Mouse (Mus musculus): ENCODE results near the gene Lyrm9.

The Lyrm9 gene

DNA sequence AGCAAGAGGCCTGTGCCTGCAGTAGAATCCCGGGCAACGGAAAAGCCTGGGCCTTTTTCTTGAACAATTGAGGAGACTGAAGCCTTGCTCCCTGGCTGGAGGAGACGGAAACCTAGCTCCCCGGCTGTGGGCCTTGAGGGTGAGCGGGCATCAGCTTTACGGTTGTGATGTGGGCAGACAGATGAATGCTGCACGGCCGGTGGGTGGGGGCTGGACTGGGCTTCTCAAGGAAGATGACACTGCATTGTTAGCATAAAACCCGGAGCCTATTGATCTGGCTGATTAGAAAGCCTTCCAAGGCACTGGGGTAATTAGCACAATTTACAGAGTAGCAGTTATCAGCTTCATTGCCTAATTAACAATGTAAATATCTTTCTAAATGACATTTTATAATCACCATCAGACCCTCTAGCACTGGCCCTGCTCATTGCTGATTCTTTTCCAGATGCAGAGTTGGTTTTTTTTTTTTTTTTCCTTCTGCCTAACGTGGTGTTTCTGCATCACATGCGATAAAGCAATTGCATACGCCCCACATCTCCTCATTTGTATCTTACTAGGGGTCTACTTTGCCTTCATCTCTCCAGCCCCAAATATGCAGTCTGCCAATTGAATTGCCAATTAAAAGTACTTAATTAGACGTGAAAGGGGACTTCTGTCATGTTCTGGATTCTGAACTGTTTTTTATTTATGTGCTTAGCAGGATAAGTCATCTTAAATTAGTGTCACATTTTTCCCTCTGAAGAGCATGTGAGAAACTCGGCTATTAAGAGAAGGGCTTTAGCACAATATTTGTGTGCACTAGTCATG, 10.2 kb upstream of the Lyrm9 start:
- DNase-seq (ENCODE audit: low spot score in 2 of 2), result no peak

DNA sequence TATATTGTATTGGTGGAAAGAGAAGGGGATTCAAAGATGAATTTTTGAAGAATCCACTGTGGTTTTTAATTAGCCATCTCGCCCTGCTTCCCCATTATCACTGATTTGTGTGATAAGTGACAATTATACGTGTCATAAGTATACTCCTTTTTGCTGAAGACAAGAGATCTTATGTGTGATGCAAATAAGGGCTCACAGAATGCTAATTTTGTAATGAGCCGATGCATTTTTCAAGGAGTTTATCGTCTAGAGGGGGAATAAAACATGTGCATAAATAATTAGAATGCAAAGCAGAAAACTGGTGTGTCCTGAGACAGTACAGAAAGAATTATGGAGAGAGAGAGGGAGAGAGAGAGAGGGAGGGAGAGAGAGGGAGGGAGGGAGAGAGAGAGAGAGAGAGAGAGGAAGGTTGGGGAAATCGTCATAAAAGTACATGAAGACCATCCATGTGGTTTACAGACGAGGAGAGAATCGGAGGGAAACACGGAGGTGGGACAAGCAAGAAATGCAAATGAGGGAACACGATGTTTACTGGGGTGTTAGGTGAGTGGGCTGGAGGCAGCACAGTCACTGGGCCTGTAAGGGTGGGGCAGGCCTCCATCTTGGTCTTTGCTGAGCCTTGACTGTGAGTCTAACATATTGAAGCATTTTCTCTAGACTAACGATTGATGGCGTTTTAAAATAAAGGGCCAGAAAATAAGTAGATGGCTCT, 8.9 kb upstream of the Lyrm9 start:
- DNase-seq (ENCODE audit: low spot score in 2 of 2), result no peak

DNA sequence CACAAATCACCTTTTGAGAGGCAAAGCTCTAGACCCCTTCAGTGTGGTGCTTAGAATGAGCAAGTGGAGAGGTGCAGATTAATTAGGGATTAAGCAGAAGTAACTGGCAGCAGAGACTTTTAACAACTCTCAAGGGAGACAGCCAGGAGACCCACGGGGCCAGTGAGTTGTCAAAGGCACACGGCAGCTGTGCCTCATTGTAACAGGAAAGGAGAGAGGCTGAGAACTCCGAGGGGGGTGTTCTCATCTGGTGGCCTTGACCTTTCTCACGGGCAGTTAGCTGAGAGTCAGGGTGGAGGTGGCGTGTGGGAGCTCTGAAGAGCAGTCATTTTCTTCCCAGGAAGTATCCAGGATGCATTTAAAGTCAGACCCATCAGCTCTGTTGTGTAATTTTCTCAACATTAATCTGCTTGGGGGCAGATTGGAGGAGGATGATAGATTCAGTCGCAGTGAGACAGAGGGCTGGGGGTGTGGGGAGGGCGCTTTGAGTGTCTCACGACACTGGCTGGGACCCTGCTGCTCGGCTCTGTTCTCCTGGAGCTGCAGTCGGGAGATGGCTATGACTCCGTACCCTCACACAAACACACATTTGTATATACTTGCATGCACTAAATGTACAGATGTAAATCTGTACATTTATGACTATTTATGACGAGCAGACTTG, 5.9 kb upstream of the Lyrm9 start:
- DNase-seq (ENCODE audit: low spot score in 2 of 2), result no peak

DNA sequence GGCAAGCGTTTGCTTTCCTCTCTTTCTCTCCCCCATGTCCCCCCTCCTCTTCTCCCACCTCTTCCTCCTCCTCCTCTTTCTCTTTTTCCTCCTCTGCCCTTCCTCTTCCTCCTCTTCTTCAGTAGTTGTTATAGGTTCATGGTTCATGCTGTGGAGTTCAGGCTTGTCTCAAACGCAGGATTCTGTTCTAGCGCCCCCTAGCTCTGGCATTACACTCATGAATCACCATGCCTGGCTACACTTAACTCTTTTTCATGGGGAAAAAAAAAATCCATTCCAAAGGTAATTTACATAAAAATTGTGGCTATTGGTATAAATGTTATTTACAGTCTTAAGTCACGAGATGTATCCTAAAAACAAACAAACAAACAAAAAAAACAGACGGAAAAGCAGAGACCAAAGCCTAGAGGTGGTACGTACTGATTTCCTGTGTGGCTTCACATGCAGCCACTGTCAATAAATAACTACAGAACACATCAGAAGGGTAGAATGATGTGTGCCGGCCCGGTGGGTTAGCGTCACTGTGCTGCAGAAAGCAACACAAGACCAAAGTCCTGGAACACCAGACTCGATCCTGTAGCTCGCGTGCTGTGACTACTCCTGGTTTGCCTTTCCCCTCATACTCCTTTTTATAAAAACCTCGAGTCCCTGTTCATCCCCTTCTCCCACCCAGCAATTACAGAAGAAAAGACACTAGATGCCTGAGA, 3.4 kb upstream of the Lyrm9 start:
- DNase-seq (ENCODE audit: low spot score in 2 of 2), result peak; percentile 51 to 62

DNA sequence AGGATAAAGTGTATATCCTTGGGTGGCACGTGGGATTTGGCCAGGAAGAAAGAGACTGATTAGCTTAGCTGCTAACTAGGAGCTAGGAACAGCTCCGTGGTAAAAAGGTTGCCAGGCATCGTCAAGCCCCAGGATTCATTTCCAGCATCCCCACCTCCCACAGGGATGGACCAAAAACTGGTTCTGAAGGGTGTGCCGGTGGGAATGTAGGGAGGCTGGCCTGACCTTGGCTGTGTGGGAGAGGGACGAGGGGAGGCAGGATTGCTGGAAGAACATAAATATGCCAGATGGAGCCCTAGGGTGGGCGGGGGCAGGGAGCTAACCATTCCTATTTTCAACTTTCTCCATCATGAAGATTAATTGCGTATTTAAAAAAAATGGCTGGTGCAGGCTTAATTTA, 1.2 kb downstream of the Lyrm9 start:
- no peak for DNase-seq (ENCODE audit: low spot score in 2 of 2)

DNA sequence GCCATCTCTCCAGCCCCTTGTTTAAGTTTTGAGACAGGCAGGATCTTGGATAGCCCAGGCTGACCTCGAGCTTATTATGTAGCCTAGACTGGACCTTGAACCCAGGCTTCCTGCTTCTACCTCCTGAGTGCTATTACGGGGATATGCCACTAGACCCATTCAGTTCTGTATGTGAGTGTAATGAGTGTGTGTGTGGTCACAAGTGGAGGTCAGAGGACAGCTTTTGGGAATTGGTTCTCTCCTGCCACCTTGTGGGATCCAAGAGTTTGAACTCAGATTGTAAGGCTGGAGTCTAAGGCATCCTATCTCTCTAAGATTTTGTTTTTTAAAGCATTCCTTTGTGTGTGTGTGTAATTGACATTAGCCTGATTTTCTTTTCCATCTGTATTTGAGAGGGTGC, 2.0 kb downstream of the Lyrm9 start:
- no peak for DNase-seq (ENCODE audit: low spot score in 2 of 2)

DNA sequence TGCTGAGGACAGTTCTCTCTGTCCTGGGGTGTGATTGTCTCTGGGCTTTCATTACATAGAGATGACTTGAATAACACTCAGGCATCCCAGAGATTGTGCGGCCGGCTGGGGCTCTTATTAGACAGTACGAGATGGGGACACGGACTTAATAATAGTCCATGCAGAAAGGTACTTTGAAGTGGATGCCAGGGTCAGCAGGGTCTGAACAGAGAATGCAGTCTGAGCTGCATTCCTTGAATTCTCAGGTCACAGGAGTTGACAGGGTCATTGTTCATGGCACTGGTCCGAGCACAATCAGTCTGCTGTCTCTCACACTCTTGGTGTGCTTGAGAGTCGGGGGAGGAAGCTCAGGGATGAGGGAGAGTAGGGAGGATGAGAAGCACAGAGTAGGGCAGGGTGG, 3.0 kb downstream of the Lyrm9 start:
- no peak for DNase-seq (ENCODE audit: low spot score in 2 of 2)

DNA sequence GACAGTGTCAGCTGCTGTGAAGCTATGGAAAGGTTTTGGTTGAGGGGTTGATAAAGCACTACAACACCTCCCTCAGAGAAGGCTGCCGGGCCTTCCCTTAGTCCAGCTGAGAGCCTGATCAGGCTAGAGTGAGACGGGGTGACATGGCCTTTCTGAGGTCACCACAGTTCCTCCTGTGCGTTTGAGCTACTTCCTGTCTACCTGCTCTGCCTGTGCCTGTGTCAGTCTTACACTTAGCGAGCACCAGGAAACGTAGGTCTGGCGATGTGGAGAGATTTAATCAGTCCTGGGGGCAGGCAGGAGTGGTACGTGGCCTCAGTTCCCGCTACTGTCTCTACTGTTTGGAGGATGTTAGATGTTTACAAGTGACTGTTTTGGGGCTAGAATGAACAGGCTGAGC, 3.8 kb downstream of the Lyrm9 start:
- peak; percentile 58 to 62 for DNase-seq (ENCODE audit: low spot score in 2 of 2)

DNA sequence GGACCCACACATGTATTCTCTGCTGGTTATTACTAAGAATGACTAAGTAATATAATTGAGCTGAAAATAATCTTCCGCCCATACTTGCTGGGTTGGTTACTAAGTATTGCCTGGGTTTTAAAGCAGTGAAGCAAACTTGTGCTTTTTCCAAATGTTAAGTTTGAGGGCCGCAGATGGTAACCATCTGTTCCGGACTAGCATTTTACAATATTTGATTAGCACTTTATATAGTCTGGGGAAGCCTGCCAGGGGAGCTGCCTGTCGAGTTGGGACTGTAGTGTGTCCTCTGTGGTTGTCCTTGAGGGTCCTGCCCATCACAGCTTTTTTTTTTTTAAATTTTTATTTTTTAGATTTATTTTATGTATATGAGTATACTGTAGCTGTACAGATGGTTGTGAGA, 5.3 kb downstream of the Lyrm9 start:
- DNase-seq (ENCODE audit: low spot score in 2 of 2), result no peak

DNA sequence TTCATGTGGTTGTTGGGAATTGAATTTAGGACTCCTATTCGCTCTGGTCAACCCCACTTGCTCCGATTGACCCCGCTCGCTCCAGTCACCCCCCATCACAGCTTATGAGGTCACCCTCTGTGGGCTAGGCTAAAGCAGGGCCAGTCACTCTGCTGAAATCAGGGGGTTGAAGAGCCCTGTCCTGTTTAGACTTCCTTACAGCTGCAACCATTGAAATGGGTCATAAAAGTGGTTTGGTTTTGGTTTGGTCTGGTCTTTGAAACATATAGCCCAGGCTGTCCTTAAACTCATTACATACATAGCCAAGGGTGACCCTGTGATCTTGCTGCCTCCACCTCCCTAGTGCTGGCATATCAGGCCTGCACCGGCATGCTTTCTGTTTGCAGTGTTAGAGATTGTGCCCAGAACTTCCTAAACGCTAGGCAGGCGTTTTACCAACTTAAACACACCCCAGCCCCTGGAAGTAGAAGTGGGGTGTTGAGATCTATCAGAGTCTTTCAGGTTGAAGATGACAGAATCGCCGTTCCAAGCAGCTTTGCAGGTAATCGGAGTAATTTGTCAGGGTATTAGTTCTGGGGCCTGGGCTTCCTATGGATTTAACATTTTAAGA, 5.8 kb downstream of the Lyrm9 start:
- no peak for DNase-seq (ENCODE audit: low spot score in 2 of 2)

DNA sequence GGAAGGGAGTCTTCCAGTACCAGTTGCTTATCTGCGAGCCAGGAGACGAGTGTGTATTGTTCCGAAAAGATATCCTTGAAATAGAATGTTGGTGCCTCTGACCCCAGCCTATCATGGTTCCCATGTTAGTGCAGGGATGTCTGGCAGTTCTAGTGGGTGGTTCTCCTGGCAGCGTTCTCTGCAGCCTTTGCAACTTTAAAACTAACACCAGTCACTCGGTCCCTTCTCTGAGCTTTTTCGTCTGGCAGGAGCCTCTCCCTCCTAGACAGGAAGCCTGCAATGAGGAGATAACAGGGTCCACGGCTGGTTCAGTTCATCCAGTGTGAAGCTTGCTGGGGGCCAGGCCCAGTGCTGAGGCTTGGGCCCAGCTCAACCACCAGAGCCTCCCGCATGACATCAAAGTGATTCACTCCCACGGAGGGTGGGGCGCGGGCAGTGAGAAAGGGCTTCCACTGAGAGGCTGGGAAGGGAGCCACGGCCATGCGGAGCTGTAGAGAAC, 6.5 kb downstream of the Lyrm9 start:
- DNase-seq (ENCODE audit: low spot score in 2 of 2), result no peak

DNA sequence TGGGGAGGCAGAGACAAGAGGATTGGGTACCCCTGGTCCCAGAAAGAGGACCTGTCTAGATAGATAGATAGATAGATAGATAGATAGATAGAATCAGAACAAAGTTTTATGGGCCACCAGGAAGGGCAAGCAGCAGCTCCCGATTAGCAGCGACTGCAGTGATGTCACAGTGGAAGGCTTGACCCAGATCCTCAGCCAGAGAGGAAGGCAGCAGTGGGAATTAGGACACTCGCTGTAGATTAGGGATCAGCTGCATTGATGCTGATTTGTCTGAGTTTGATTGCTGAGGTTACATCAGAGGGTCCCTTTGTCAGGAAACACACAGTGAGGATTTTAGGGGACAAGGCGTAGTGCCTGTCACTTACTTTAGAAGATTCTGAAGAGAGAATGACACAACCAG, 10.1 kb downstream of the Lyrm9 start:
- DNase-seq (ENCODE audit: low spot score in 2 of 2), result no peak

DNA sequence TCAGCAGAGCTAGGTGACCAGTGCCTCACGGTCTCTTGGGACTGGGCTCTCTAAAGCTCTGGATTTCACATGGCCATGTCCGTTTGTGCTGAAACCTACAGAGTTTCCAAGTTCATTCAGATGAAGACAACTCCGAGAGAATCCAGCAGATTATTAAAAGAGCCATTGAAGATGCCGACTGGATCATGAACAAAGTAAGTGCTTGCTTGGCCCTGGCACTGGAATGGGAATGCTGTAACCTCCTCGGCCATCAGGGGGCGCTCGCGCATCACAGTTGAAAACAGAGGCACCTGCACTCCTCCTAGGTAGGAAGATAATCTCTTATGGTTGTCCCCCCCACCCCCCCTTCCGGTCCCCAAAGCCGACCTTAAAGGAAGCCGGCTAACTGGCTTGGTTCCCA, 11.6 kb downstream of the Lyrm9 start:
- peak; percentile 51 to 65 for DNase-seq (ENCODE audit: low spot score in 2 of 2)

DNA sequence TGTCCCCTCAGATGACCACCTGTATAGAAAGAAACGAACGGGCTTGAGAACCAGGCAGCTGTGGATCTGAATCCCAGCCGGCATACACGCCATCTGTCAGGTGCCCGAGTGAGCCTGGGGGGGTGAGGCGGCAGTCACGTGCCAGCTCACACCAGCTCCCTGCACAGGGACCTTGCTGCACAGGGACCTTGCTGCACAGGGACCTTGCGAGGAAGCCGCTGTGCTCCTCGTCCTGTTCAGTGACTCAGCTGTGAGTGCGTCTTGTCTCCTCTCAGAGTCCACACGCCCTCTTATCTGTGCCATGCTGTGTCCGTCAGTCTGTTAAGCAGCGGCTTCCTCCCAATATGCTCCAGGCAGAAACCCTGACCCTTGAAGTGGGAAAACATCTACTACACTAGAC, 13.1 kb downstream of the Lyrm9 start:
- no peak for DNase-seq (ENCODE audit: low spot score in 2 of 2)

DNA sequence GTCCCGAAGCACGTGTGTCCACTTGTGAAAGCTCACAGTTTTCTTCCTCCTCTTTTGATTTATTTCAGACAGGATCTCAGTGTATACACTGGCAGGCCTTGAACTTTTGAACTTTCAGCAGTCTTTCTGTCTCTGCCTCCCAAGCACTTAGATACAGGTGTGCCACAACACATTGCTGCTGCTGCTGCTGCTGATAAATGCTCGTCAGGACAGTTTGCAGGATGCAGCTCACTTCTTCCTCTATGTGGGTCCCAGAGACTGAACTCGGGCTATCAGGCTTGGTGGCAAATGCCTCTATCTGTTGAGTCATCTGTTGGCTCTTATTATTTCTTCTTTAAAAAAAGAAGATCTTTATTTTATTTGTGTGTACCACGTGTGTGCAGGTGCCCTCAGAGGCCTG, 13.8 kb downstream of the Lyrm9 start:
- no peak for DNase-seq (ENCODE audit: low spot score in 2 of 2)

DNA sequence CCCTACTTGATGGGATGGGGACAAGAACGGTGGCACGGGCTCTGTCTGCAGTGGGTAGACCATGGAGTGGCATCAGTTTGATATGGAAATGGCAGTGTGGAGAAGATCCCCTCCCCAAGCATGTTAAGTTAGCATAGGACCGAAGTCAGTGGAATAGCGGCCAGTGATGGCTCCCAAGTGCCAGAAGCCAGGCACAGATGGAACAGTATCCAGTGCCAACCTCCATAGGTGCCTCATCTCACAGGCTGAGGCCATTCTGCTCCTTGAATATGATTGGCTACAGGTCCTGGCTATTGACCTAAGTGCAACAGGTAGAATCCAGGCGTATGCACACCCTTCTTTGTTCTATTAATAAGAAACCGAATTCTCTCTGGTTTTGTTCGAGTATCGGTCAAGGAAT, 15.6 kb downstream of the Lyrm9 start:
- DNase-seq (ENCODE audit: low spot score in 2 of 2), result no peak

DNA sequence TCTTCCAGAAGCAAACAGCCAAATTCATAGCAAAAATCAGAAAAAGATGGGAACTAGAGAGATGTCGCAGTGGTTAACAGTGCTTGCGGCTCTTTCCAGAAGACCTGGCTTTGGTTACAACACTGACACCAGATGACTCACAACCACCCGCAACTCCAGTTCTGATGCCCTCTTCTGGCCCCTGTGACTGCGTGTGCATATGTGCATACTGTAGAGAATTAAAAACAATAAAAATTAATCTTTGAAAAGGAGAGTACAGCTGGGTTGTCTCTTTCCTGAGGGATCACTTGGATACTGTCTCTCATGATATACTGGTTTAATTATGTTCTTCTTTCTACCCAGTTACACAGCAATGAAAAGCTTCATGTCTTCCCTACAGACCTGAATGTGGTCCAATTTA, 20.2 kb downstream of the Lyrm9 start:
- DNase-seq (ENCODE audit: low spot score in 2 of 2), result no peak

DNA sequence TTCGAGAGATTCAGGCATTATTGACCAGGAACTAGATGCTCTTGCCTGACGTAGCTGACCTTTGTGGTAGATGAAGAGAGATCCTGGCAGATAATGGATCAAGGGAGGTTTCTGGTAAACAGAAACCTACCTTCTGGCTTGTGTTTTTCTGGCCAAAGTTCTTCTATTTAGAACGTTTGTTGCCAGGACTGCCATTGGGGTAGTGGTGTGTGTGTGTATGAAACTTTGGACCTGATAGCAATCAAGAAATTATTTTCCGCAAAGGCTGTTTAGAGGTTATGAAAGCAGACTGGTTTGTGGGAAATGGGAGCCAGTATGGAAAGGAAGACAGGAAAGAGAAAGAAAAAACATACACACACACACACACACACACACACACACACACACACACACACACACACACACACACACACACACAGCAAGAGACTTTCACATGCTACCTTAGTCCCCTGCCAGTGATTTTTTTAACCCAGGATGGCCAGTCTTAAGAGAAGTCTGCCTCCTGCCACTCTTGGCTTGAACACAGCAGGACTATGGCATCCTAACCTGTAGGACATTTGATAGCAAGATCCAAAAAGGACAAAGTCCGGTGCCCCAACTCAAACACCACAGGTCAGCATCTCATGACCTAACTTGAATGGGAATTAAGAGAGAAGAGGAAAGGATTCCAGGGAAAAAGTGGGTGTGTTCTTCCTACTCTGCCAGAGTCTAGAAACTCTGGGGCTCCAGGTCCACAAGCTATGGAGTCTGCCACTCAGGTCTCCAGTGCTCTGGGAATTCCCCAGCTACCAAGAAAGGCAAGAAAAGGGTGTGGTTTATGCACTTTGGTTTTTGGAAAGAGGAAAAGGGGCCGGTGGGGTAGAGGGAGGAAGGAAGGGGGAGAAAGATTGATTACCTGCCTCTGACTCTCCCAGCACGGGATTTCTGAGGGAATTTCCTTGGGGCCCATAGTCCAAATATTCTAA, 21.8 kb downstream of the Lyrm9 start:
- no peak for DNase-seq (ENCODE audit: low spot score in 2 of 2)

DNA sequence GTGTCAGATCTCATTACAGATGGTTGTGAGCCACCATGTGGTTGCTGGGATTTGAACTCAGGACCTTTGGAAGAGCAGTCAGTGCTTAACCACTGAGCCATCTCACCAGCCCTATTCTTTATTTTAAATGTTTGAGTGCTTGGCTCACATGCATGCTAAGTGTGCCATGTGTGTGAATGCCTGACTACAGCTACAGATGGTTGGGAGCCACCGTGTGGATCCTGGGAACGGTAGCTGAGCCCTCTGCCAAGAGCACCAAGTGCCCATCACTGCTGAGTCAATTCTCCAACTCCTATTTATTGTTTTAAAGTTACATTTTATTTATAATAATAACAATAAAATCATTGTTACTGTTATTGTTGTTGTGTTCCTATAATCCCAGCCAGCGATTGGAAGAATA, 23.5 kb downstream of the Lyrm9 start:
- no peak for DNase-seq (ENCODE audit: low spot score in 2 of 2)

DNA sequence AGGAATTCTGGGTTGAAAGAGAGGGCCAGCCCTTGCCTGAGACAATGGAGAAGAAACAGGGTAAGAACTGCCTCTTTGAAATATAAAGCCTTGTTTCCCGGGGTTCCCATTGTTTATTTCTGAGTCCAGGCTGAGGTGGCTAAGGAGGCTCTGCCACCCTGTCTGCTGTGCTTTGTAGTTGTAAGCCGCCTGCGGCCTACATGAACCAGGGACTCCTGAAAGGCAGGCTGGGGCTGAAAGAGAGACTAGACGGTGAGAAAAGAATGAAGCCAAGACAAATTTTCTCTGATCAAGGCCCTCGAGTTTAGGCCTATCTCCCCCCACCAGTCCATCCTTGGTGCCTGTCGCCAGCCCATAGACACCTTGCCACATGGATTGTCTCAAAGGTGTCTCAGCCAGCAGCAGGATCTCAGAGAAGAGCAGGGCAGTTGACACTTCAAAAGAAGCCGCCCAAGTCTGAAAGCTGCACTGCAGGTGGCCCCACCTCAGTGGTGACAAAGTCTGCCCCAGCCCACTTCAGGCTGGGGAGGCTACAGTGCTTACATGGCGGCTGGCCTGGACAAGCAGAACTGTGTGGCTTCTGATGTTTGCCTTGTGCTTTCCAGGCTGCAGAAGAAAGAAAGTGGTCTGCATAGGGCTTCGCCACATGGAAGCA, 25.0 kb downstream of the Lyrm9 start:
- no peak for DNase-seq (ENCODE audit: low spot score in 2 of 2)
